Mouse (Mus musculus) brown adipose tissue, adult 24 weeks (tissue): Measurements from ENCODE around the gene Park7. TPM values are rescaled to one million over a fixed set of nuclear protein-coding genes. Genes with fewer than 3 reads are reported as not detected.

Experiments
- H3K27ac ChIP-seq: fragments of 200-500 bp; replicated peaks from 2 replicates; pipeline ENCODE4 v1.5.1; 2012; ENCODE audit warnings: low read depth, mild to moderate bottlenecking, low read length
- H3K4me1 ChIP-seq: fragments of 200-500 bp; 2 replicates; pipeline ENCODE4 v1.6.1; 2012; ENCODE audit warnings: low read length, mixed read lengths; ENCODE audit not compliant: control insufficient read depth, insufficient read depth, insufficient read length
- H3K4me3 ChIP-seq: fragments of 200-500 bp; 2 replicates; pipeline ENCODE4 v1.5.1; 2012; ENCODE audit warnings: low read depth, mild to moderate bottlenecking, low read length, moderate library complexity; ENCODE audit not compliant: insufficient read depth
- polyA plus RNA-seq: library from polyadenylated mRNA; stranded (reverse); fragments of >200 nt; gene quantifications from 2 replicates; pipeline ENCODE4 v1.2.4, GENCODE M21; 2012; ENCODE audit not compliant: missing spikeins, insufficient read depth, insufficient read length

Park7 gene
- polyA plus RNA-seq: 176 and 208 TPM in 2 replicates

GRCm38 (mm10) chr4:150914290-150914733 lies at the start of gene Park7, which contains the start of gene Tnfrsf9:
Gene Park7 (minus strand): TSS chr4:150914437.
Gene Tnfrsf9 (plus strand): TSS chr4:150914562.
- Histone ChIP-seq H3K4me1 (peaks cover 7% of the 10 kb centered on the region; the same call in 1 of the 2 replicates), H3K4me3 (peak within 1 kb of the TSS; percentile 81), H3K27ac (peak within 1 kb of the TSS; percentile 95)

DNA sequence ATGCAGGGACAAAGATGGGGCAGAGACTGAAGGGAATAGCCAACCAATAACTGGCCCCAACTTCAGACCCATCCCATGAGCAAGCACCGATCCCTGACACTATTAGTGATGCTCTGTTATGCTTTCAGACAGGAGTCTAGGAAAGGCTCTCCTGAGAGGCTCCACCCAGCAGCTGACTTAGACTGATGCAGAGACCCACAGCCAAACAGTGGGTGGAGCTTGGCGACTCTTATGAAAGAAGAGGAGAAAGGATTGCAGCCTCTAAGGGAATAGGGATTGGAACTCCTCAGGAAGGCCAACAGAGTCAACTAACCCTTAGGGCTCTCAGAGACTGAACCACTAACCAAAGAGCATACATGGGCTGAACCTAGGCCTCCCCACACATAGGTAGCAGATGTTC lies 49.5 kb upstream of the Park7 start:
- Histone ChIP-seq H3K4me1 (no peaks in the 10 kb centered on the region; the same call in 1 of the 2 replicates), H3K27ac (no peak overlapping the region), H3K4me3 (no peak overlapping the region)

DNA sequence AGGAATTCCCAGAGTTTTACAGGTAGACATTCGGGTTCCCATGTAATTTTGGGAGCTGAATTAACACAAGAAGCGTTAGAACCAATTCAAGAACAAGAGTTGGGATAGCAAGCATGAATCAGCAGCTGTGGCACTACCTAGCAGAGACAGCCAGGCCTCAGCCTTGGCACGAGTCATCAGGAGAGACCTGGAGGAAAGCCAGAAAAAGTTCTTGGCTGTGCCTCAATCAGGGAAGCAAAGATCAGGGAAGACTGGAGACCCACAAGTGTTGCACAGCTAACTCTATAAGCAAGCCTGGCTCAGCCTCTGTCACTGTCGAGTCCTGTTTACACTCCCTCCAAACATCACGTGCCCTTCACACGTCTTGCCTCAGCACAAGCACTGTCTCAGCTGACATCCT lies 48.0 kb upstream of the Park7 start:
- Histone ChIP-seq H3K4me1 (no peaks in the 10 kb centered on the region; the same call in 1 of the 2 replicates), H3K27ac (0 out of 2 replicates have a peak overlapping the region, but pooled peaks have one; percentile 5), H3K4me3 (no peak overlapping the region)

GRCm38 (mm10) chr4:150958536-150958935 lies 44.3 kb upstream of the Park7 start:
- Histone ChIP-seq H3K4me3 (no peak overlapping the region), H3K4me1 (no peaks in the 10 kb centered on the region), H3K27ac (no peak overlapping the region)

GRCm38 (mm10) chr4:150957106-150957458 lies 42.8 kb upstream of the Park7 start:
- no peak overlapping the region for H3K27ac ChIP-seq
- no peaks in the 10 kb centered on the region for H3K4me1 ChIP-seq
- H3K4me3 ChIP-seq: no peak overlapping the region

DNA sequence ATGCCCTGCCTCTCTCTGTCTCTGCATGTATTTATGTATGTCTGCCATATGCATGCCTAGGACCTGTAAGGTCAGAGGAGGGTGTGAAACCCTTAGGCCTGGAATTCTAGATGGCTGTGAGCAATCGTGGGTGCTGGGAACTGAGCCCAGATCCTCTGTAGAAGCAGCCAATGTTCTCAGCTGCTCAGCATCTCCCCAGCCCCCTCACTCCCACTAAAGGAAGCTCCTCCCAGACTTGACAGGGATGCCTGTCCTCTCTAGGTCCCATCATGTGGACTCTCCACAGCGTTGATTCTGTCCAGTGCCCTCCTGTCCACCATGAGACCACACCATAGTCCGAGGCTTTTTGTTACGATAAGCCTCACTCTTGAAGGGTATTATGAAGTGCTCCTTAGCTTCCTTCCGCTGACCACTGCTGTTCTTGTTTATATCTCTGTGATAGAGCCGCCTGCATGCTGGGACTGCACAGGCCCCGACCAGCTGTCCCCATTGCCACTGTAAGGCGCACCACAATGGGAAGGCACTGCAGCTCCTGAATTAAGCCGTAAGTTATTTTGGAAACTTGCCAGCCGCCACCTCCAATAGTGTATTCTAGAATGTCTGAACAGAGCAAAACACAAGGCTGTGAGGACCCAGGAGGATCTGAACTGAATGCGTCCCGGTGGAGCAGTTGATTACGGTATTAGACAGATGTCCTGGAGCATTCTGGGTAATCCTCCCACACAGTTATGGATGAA lies 42.3 kb upstream of the Park7 start:
- H3K27ac ChIP-seq: no peak overlapping the region

GRCm38 (mm10) chr4:150950972-150951371 lies 36.7 kb upstream of the Park7 start:
- H3K4me1 ChIP-seq: no peaks in the 10 kb centered on the region
- no peak overlapping the region for H3K27ac ChIP-seq
- H3K4me3 ChIP-seq: no peak overlapping the region

More for the DNA sequence above, 42.3 kb upstream of the Park7 start:
- no peak overlapping the region for H3K4me3 ChIP-seq
- no peaks in the 10 kb centered on the region for H3K4me1 ChIP-seq

GRCm38 (mm10) chr4:150944707-150945106 lies 30.5 kb upstream of the Park7 start:
- no peak overlapping the region for H3K4me3 ChIP-seq
- H3K4me1 ChIP-seq: no peaks in the 10 kb centered on the region
- no peak overlapping the region for H3K27ac ChIP-seq

- Histone ChIP-seq H3K27ac (no peak overlapping the region), H3K4me3 (no peak overlapping the region), H3K4me1 (no peaks in the 10 kb centered on the region)
Measured at GRCm38 (mm10) chr4:150939991-150940651, 25.9 kb upstream of the Park7 start.

GRCm38 (mm10) chr4:150938063-150938452 lies 23.8 kb upstream of the Park7 start:
- no peak overlapping the region for H3K27ac ChIP-seq
- no peak overlapping the region for H3K4me3 ChIP-seq
- H3K4me1 ChIP-seq: no peaks in the 10 kb centered on the region

GRCm38 (mm10) chr4:150937293-150938062 lies 23.2 kb upstream of the Park7 start:
- Histone ChIP-seq H3K27ac (no peak overlapping the region), H3K4me3 (no peak overlapping the region), H3K4me1 (no peaks in the 10 kb centered on the region)

- Histone ChIP-seq H3K27ac (no peak overlapping the region), H3K4me3 (no peak overlapping the region), H3K4me1 (no peaks in the 10 kb centered on the region)
Measured at GRCm38 (mm10) chr4:150933503-150933902, 19.3 kb upstream of the Park7 start.

GRCm38 (mm10) chr4:150927789-150928188 lies 13.6 kb upstream of the Park7 start:
- H3K27ac ChIP-seq: no peak overlapping the region
- H3K4me3 ChIP-seq: no peak overlapping the region
- H3K4me1 ChIP-seq: no peaks in the 10 kb centered on the region

- Histone ChIP-seq H3K4me1 (no peaks in the 10 kb centered on the region), H3K27ac (no peak overlapping the region), H3K4me3 (no peak overlapping the region)
Measured at GRCm38 (mm10) chr4:150926924-150927705, 12.9 kb upstream of the Park7 start.
